Mouse (Mus musculus) spleen, postnatal 4 days (tissue): ENCODE results near the gene Sbf2.
A peak's percentile ranks its signal among the peaks of the same experiment; 100 is the strongest.
"Not testable (repeated sequence)": the region's sequence is repeated elsewhere in the genome, so short reads cannot be mapped to it uniquely, and the experiment has no call there.

ENCODE experiments used
- DNase-seq, 2 experiments: peaks; one replicate each; pipeline ENCODE4 v3.0.0; 2022; ENCODE audit warnings: low spot score in 2 of 2

Sbf2 gene

GRCm38 (mm10) chr7:110583705-110584104 lies 31.0 kb downstream of the Sbf2 start:
- no peak for DNase-seq

- DNase-seq = no peak
Measured at GRCm38 (mm10) chr7:110565815-110566549, 48.7 kb downstream of the Sbf2 start.

GRCm38 (mm10) chr7:110561647-110562046 lies 53.1 kb downstream of the Sbf2 start:
- DNase-seq = no peak

GRCm38 (mm10) chr7:110557001-110557400 lies 57.7 kb downstream of the Sbf2 start:
- DNase-seq = no peak

GRCm38 (mm10) chr7:110556221-110556620 lies 58.5 kb downstream of the Sbf2 start:
- DNase-seq = no peak

GRCm38 (mm10) chr7:110555260-110555659 lies 59.5 kb downstream of the Sbf2 start:
- DNase-seq = no peak

GRCm38 (mm10) chr7:110548268-110548667 lies 66.5 kb downstream of the Sbf2 start:
- no peak for DNase-seq

- no peak for DNase-seq
Measured at GRCm38 (mm10) chr7:110543341-110543740, 71.4 kb downstream of the Sbf2 start.

- DNase-seq = no peak
Measured at GRCm38 (mm10) chr7:110539266-110539665, 75.5 kb downstream of the Sbf2 start.

- not testable (repeated sequence) for DNase-seq
Measured at GRCm38 (mm10) chr7:110530295-110530694, 84.4 kb downstream of the Sbf2 start.

GRCm38 (mm10) chr7:110525090-110525775 lies 89.5 kb downstream of the Sbf2 start:
- DNase-seq = no peak

- no peak for DNase-seq
Measured at GRCm38 (mm10) chr7:110516241-110517220, 98.2 kb downstream of the Sbf2 start.

GRCm38 (mm10) chr7:110514131-110514530 lies 100.6 kb downstream of the Sbf2 start:
- DNase-seq = no peak

- no peak for DNase-seq
Measured at GRCm38 (mm10) chr7:110498653-110499052, 116.1 kb downstream of the Sbf2 start.

GRCm38 (mm10) chr7:110491038-110491437 lies 123.7 kb downstream of the Sbf2 start:
- no peak for DNase-seq

GRCm38 (mm10) chr7:110485051-110485450 lies 129.7 kb downstream of the Sbf2 start:
- no peak for DNase-seq

- no peak for DNase-seq
Measured at GRCm38 (mm10) chr7:110470987-110471386, 143.7 kb downstream of the Sbf2 start.

GRCm38 (mm10) chr7:110463471-110463870 lies 151.3 kb downstream of the Sbf2 start:
- no peak for DNase-seq

GRCm38 (mm10) chr7:110432301-110432700 lies 182.4 kb downstream of the Sbf2 start:
- peak; percentile 36 to 67 for DNase-seq

GRCm38 (mm10) chr7:110416318-110416717 lies 198.4 kb downstream of the Sbf2 start:
- no peak for DNase-seq

GRCm38 (mm10) chr7:110414276-110414675 lies 200.4 kb downstream of the Sbf2 start:
- no peak for DNase-seq

- DNase-seq = no peak
Measured at GRCm38 (mm10) chr7:110402092-110402491, 212.6 kb downstream of the Sbf2 start.
